Mouse (Mus musculus) intestine, embryonic 14.5 days (tissue): Measurements from ENCODE around the gene Agps. TPM values are rescaled to one million over a fixed set of nuclear protein-coding genes. Genes with fewer than 3 reads are reported as not detected.

Experiments
- ATAC-seq: fragments of 200-750 bp; cut with Nextera tagmentation; replicated peaks from 2 replicates; pipeline ENCODE4 v1.8.0; 2017; ENCODE audit warnings: low read depth, moderate number of reproducible peaks, moderate TSS enrichment, moderate library complexity; ENCODE audit not compliant: low FRiP score, low TSS enrichment
- DNase-seq: peaks from one replicate; pipeline ENCODE4 v3.0.0-alpha.2; 2018; ENCODE audit warnings: low spot score
- H3K27ac ChIP-seq: fragments of 300-500 bp; sonication (generic); 2 replicates; pipeline ENCODE4 v1.5.1; 2014; ENCODE audit warnings: low read depth, mild to moderate bottlenecking, control low read depth
- H3K27me3 ChIP-seq: fragments of 300-500 bp; sonication (generic); replicated peaks from 2 replicates; pipeline ENCODE4 v1.6.1; 2014; ENCODE audit warnings: low read length, control low read depth; ENCODE audit not compliant: control insufficient read depth, insufficient read depth
- H3K36me3 ChIP-seq: fragments of 300-500 bp; sonication (generic); 2 replicates; pipeline ENCODE4 v1.6.1; 2014; ENCODE audit warnings: low read length, control low read depth; ENCODE audit not compliant: control insufficient read depth, insufficient read depth
- H3K4me1 ChIP-seq: fragments of 300-500 bp; sonication (generic); replicated peaks from 2 replicates; pipeline ENCODE4 v1.6.1; 2014; ENCODE audit warnings: low read length, control low read depth, mixed read lengths; ENCODE audit not compliant: control insufficient read depth, insufficient read depth
- H3K4me2 ChIP-seq: fragments of 300-500 bp; sonication (generic); 2 replicates; pipeline ENCODE4 v1.6.1; 2014; ENCODE audit warnings: low read length
- H3K4me3 ChIP-seq: fragments of 300-500 bp; sonication (generic); 2 replicates; pipeline ENCODE4 v1.5.1; 2014; ENCODE audit warnings: low read depth, low read length, control low read depth, mixed read lengths
- H3K9ac ChIP-seq: fragments of 300-500 bp; sonication (generic); 2 replicates; pipeline ENCODE4 v1.6.1; 2014; ENCODE audit warnings: mild to moderate bottlenecking, low read length
- H3K9me3 ChIP-seq: fragments of 300-500 bp; sonication (generic); 2 replicates; pipeline ENCODE4 v1.6.1; 2016; ENCODE audit warnings: low read length, control low read depth; ENCODE audit not compliant: control insufficient read depth
- whole genome bisulfite sequencing: fragments of 180-500 bp; shearing (Covaris S2); extraction: QIAGEN DNeasy Blood & Tissue Kit; methylation state at CpG from one replicate; pipeline ENCODE4 v1.1.7; 2014; 5-methylcytosine and 5-hydroxymethylcytosine counted together
- polyA plus RNA-seq: library from polyadenylated mRNA; unstranded; fragments of >200 nt; fragmentation: Nextera tagmentation; extraction: Ambion mirVana; gene quantifications from 2 replicates; pipeline ENCODE4 v1.2.1, GENCODE M21; 2014

Agps gene
- polyA plus RNA-seq, 1 experiment from 2014 or later = 35.6 TPM

- no peak for ATAC-seq
- H3K27ac ChIP-seq = no peak overlapping the region
- 51% methylated on average over 14 of the region's 14 CpGs for WGBS
- no peak overlapping the region for H3K4me3 ChIP-seq
- H3K9ac ChIP-seq = no peak overlapping the region
- H3K4me1 ChIP-seq = peaks cover 11% of the 10 kb centered on the region
- no peak for DNase-seq
- no peaks in the 10 kb centered on the region; the same call in 1 of the 2 replicates for H3K27me3 ChIP-seq
- no peak overlapping the region for H3K4me2 ChIP-seq
- no peaks in the 10 kb centered on the region for H3K9me3 ChIP-seq
- no peaks in the 10 kb centered on the region for H3K36me3 ChIP-seq
Measured at GRCm38 (mm10) chr2:75955709-75956108, 123.7 kb downstream of the Agps start.

DNA sequence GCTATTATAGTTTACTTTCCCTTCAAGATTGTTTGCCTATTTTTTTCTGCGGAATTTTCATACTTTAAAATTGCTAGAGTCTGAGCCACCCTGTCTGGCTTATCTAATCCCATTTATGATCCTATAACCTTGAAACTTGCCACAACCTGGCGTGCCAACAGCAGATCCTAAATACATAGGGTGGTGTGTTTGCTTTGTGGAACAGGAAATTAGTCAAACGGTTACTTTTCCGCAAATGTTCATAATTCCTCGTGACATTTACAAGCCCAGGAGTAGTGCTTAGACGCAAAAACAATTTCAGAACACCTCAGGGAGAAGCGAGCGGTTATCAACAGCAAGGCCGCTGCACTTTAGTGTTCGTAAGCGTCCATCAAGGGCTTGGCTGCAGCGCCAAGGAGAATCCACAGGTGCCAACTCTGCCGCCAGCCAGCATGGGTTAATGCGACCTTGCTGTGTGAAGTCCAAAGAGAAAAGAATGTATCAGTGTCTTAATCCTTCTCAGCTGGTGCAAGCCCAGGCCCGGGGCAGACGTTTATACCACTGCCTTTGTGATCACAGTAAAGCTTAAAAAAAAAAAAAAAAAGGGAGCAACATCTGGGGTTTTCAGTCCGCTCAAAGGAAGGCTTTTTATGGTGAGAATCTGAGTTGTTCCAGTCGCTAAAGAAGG lies 127.3 kb downstream of the Agps start:
- DNase-seq = peak; percentile 63
- no peak overlapping the region for H3K9ac ChIP-seq
- peak overlapping the region; percentile 39 for H3K27ac ChIP-seq
- H3K4me1 ChIP-seq = peaks cover 13% of the 10 kb centered on the region
- no peaks in the 10 kb centered on the region; the same call in 1 of the 2 replicates for H3K27me3 ChIP-seq
- no peak overlapping the region for H3K4me3 ChIP-seq
- peak overlapping the region; percentile 34 for H3K4me2 ChIP-seq
- no peaks in the 10 kb centered on the region for H3K9me3 ChIP-seq
- no peak for ATAC-seq
- WGBS = 33% methylated on average over 18 of the region's 18 CpGs
- no peaks in the 10 kb centered on the region for H3K36me3 ChIP-seq

GRCm38 (mm10) chr2:75959850-75960365 lies 127.9 kb downstream of the Agps start:
- Histone ChIP-seq H3K4me2 (peak overlapping the region; percentile 34), H3K9ac (no peak overlapping the region), H3K4me1 (peaks cover 17% of the 10 kb centered on the region), H3K36me3 (no peaks in the 10 kb centered on the region), H3K27ac (peak overlapping the region; percentile 39), H3K27me3 (no peaks in the 10 kb centered on the region; the same call in 1 of the 2 replicates), H3K4me3 (no peak overlapping the region), H3K9me3 (no peaks in the 10 kb centered on the region)
- DNase-seq (peak; percentile 67), ATAC-seq (no peak)
- 17% methylated on average over 15 of the region's 15 CpGs for WGBS

DNA sequence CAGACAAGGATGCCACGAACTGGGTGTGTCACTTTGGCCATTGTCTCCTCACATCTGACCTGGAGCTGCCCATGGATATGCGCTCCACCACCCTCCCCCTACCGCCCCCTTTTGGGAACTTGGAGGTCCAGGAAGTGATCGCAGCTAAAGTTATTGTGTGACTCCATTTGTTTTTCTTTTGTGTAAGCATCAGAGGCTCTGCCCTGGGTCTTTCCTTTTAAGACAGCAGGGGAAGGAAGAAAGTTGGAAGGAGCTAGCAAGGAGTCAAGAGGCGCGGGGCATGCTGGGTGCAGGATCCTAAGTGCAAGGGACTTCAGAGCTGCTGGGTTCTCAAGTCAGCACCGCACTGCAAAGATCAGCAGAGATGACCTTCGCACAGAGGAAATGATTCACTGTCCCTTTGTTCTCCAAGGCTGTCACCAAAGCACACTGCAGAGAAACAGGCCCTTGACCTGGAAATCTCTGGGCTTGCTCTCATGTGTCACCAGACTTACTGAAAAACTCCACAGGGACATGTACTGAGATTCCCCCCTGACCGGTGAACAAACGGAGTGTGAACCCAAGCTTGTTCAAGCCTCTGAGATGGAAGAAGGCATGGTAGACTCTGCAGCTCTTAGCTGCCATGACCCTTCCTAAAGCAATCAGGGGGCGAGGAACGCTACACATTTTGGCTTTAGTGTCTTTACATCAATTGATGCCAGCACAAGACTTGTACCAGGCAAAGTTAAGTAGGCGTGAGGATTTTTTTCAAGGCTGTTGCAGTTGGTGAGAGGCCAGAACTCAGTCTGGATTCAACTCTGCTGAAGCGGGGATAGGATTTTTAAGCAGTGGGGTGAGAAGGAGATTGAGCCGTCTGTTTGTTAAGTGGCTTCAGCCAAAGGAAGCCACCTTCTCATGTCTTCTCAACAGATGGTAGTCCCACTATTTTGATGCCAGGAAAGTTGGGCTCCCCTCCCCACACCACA lies 128.7 kb downstream of the Agps start:
- peaks cover 17% of the 10 kb centered on the region for H3K4me1 ChIP-seq
- 54% methylated on average over 15 of the region's 15 CpGs for WGBS
- no peak overlapping the region for H3K4me3 ChIP-seq
- H3K27me3 ChIP-seq = no peaks in the 10 kb centered on the region; the same call in 1 of the 2 replicates
- no peaks in the 10 kb centered on the region for H3K36me3 ChIP-seq
- H3K9ac ChIP-seq = no peak overlapping the region
- DNase-seq (peak; percentile 61), ATAC-seq (no peak)
- H3K9me3 ChIP-seq = no peaks in the 10 kb centered on the region
- peak overlapping the region; percentile 39; the same call in 1 of the 2 replicates for H3K27ac ChIP-seq
- H3K4me2 ChIP-seq = peak overlapping the region; percentile 34; the same call in 1 of the 2 replicates

- Histone ChIP-seq H3K4me1 (peaks cover 17% of the 10 kb centered on the region), H3K9me3 (no peaks in the 10 kb centered on the region), H3K27ac (no peak overlapping the region), H3K4me2 (no peak overlapping the region), H3K9ac (no peak overlapping the region), H3K4me3 (no peak overlapping the region), H3K27me3 (no peaks in the 10 kb centered on the region), H3K36me3 (no peaks in the 10 kb centered on the region)
- WGBS = 61% methylated on average over 10 of the region's 10 CpGs
- DNase-seq = no peak
- ATAC-seq = no peak
Measured at GRCm38 (mm10) chr2:75963211-75963840, 131.3 kb downstream of the Agps start.

- no peak for DNase-seq
- Histone ChIP-seq H3K4me3 (no peak overlapping the region), H3K27me3 (no peaks in the 10 kb centered on the region), H3K27ac (no peak overlapping the region), H3K4me2 (peak overlapping the region; percentile 42; the same call in 1 of the 2 replicates), H3K4me1 (peaks cover 17% of the 10 kb centered on the region), H3K36me3 (no peaks in the 10 kb centered on the region), H3K9me3 (no peaks in the 10 kb centered on the region), H3K9ac (no peak overlapping the region)
- 62% methylated on average over 5 of the region's 5 CpGs for WGBS
- no peak for ATAC-seq
Measured at GRCm38 (mm10) chr2:75964051-75964450, 132.1 kb downstream of the Agps start.

- no peak overlapping the region for H3K27ac ChIP-seq
- H3K4me2 ChIP-seq = peak overlapping the region; percentile 42
- 17% methylated on average over 14 of the region's 14 CpGs for WGBS
- H3K4me3 ChIP-seq = no peak overlapping the region
- H3K27me3 ChIP-seq = no peaks in the 10 kb centered on the region
- H3K9me3 ChIP-seq = no peaks in the 10 kb centered on the region
- no peaks in the 10 kb centered on the region for H3K36me3 ChIP-seq
- H3K9ac ChIP-seq = no peak overlapping the region
- ATAC-seq (peak; percentile 34; the same call in 1 of the 2 replicates), DNase-seq (peak; percentile 74)
- H3K4me1 ChIP-seq = peaks cover 17% of the 10 kb centered on the region
Measured at GRCm38 (mm10) chr2:75964512-75964911, 132.5 kb downstream of the Agps start.

DNA sequence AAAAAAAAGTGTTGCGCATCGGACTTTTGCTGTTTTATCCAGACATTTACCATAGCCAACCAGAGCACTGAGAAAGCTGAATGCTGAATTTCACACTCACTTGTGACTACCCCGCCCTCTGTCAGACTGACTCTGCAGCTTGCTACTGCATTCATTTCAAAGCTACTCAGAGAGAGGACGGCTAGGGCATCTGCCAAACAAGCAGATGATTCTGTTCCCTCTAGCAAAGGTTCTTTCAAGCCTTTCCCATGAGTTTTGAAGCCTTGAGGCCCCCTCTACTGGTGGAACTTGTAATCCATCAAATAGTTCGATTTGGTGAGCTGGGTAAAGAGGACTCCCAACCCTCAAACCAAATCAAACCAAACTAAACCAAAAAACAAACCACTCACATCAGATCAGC lies 133.0 kb downstream of the Agps start:
- no peak overlapping the region for H3K9ac ChIP-seq
- 18% methylated on average over 5 of the region's 5 CpGs for WGBS
- no peak for DNase-seq
- no peaks in the 10 kb centered on the region for H3K36me3 ChIP-seq
- H3K27me3 ChIP-seq = no peaks in the 10 kb centered on the region
- H3K4me3 ChIP-seq = no peak overlapping the region
- H3K4me1 ChIP-seq = peaks cover 13% of the 10 kb centered on the region
- peak overlapping the region; percentile 42 for H3K4me2 ChIP-seq
- 0 out of 2 replicates have a peak, but pooled peaks have one; percentile 19 for ATAC-seq
- no peaks in the 10 kb centered on the region for H3K9me3 ChIP-seq
- H3K27ac ChIP-seq = no peak overlapping the region
